Mouse (Mus musculus) MEL-GATA-1-ER (cell line): Measurements from ENCODE around the gene Vamp8.
A peak's percentile ranks its signal among the peaks of the same experiment; 100 is the strongest.

Experiments
- DNase-seq: peaks from one replicate; pipeline ENCODE4 v3.0.0-alpha.2; 2012; ENCODE audit warnings: low read depth; ENCODE audit errors: extremely low read depth

Gene Vamp8

DNA sequence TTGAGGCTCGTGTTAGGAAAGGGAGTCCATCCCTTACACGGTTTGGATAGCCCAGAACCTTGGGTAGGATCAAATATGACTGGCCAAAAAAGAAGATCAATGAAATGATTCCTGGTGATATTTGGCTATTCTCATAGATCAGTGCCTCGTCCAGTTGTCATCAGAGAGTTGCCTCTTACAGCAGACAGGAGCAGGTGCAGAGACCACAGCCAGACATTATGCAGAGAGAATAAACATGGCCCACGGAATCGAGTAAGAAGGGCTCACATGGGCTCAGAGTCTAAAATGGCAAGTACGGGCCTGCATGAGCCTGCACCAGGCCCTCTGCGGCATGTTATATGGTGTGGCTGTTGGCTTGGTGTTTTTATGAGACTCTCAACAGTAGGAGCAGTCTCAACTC, 14.9 kb upstream of the Vamp8 start:
- DNase-seq = no peak

GRCm38 (mm10) chr6:72401875-72402274, 11.4 kb upstream of the Vamp8 start:
- DNase-seq = no peak

DNA sequence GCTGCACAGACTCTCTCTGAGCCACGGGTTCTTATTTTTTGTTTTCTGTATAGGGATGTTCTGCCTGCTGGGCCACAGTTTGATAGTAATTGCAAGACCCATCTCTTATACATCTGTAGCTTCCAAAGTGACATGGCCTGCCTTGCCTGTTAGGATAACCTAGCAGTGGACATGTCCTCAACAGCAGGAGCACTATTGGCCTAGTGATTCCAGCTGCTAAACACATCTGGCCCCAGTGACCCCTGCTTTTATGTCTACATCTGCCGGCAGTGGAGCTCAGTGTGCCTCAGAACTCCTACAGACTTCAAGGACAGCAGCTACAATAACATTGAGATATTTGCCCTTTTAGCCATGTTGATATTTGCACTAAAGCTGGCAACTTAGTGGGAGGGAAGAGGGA, 9.5 kb upstream of the Vamp8 start:
- no peak for DNase-seq

DNA sequence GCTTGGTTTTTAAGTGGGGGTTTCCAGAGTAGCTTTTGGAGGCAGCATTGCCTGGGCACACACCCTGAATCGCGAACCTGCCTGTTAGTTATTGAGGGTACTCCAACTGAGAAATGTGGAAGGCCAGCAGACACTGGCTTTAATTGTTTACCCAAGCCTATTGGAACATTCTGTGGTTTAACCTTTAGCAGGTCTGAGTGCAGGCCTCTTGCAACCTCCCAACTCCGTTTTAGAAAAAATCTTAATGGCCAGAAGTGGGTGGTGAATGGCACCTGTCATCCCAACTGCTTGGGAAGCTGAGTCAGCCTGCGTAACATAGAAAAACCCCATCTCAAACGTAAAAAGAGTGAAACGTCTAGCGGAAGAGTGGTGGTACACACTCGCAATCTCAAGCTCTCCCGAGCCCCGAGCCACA, 6.3 kb upstream of the Vamp8 start:
- DNase-seq = no peak

GRCm38 (mm10) chr6:72392341-72392740, 1.8 kb upstream of the Vamp8 start:
- no peak for DNase-seq

DNA sequence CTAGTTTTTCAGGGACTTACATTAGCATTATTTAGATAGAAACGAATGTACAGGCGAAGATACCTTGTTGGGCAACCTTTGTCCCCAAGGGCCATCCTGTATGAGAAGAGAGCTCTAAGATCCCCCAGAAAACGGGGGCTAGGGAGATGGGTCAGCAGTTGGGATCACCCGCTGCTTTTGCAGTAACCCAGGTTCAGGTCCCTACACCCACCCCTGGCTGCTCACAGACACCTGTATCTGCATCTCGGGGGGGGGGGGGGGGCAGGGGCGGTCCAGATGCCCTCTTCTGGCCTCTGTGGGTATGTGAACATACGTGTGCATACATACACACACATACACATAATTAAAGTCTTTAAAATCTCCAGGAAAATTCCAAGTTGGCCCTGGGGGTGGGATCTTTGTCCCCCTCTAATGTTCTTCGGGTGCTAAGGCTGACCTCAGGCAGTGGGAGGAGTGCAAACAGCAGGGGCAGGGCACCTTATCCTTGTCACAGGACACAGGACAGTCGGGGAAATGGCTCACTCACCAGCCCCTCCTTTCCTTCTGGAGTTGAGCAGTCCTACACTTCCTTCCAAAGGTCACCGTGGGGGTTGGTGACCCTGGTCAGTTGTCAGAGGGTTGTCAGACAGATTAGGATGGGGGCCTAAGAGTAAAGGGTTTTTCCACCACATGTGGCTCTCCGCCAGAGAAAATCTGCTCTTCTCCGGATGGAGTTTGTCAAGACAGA, 455 bp upstream of the Vamp8 start:
- DNase-seq = no peak

DNA sequence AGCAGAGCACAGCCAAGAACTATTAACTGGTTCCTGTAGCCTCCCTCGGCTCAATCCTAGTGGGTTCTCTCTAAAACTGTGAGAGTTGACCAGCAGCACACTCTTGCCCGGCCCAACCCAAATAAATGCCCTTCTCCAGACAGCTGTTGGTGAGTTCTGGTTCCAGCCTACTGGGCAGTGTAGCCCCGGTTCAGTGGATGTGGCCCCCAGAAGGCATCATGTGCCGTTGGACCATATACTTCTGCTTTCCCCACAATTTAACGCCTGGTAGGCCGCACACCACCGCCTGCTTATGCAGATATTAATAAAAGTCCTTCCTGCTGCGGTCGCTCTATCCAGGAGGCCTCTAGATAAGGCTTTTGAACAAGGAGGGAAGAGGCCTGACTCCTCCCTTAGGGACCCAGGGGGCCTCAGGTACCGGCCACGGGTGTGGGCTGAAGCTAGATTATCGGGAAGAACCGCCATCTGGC, 997 bp downstream of the Vamp8 start:
- DNase-seq = peak; percentile 98

GRCm38 (mm10) chr6:72388791-72389329, 1.6 kb downstream of the Vamp8 start:
- no peak for DNase-seq

GRCm38 (mm10) chr6:72388266-72388665, 2.2 kb downstream of the Vamp8 start:
- no peak for DNase-seq

- no peak for DNase-seq
Observed at GRCm38 (mm10) chr6:72387816-72388215, 2.7 kb downstream of the Vamp8 start.

- DNase-seq = no peak
Observed at GRCm38 (mm10) chr6:72386561-72386960, 3.9 kb downstream of the Vamp8 start.

GRCm38 (mm10) chr6:72385258-72385657, 5.2 kb downstream of the Vamp8 start:
- DNase-seq = no peak

DNA sequence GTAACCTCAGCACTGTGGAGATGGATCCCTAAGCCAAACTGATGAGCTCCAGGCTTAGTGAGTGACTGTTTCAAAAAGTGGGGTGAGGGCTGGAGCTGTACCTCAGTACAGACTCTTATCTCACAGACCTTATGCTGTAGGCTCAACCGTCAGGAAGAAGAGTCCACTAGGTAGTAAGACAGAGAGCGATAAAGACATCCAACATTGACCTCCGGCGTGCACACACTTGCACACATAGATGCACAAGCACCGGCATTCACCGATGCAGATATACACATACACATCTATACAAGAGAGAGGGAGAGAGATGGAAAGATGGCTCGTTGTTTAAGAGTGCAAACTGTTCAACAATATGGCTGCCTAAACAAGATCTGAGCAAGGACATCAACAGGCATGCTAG, 6.6 kb downstream of the Vamp8 start:
- peak; percentile 97 for DNase-seq

DNA sequence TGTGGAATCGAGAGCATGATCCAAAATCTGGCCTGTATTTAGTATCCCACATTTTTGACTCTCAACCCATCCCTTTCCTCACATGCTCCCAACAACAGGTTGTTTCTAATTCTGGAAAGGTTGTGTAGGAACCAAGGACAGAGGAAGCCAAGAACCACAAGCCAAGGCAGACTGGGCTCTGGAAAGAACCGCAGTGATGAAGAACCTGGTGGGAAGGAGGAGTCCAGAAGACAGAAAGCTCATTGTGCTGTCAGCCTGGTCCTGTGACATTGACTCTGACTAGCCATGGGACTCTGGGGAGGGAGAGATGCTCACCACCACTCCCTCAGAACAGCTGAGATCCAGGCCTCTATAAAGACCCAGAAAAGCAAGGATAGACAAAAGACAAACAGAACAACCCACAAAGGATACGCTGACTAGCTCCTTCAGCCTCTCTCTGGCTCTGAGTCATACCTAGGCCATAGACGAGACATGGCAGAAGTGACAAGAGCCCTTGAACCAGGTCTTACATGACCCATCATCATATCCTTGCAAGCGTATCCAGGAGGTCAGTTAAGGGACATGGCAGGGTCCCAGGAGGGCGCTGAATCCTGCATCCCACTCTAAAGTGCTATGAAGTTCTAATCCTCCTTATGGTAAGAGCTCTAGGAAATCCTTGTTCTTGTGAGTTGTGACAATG, 7.2 kb downstream of the Vamp8 start:
- no peak for DNase-seq

- no peak for DNase-seq
Observed at GRCm38 (mm10) chr6:72382494-72382893, 8.0 kb downstream of the Vamp8 start.

DNA sequence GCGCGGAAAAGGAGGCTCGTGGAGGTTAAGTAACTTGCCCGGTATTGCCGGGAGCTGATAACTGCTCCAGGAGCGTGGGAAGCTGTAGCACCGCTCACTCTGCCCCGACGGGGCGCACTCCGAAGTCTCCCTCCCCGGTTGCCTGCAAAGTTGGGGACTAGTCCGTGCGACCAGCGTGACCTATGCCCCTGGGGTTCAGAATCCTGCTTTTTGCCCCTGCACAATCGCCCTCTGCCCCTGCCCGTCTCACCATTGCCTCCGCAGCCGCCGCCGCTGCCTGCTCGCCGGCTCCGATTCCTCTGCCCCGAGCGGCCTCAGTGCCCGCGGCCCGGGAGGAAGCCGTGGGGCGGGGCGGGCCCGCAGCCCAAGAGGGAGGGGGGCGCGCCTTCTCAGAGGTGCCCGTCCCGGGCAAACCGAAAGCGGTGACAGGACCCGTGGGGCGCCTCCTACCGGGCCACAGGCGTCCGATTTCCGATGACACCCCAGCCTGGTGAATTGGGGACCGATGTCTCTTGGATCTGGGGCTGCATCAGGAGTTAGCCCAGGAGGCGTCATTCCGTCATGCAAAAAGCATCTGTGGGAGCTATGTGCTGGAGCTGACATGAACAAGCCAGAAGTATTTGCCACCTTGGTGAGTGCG, 10.3 kb downstream of the Vamp8 start, which contains the start of gene Vamp5:
Vamp5 (minus strand) TSS at position 338 of the 640 bp plus-strand sequence.
- no peak for DNase-seq

DNA sequence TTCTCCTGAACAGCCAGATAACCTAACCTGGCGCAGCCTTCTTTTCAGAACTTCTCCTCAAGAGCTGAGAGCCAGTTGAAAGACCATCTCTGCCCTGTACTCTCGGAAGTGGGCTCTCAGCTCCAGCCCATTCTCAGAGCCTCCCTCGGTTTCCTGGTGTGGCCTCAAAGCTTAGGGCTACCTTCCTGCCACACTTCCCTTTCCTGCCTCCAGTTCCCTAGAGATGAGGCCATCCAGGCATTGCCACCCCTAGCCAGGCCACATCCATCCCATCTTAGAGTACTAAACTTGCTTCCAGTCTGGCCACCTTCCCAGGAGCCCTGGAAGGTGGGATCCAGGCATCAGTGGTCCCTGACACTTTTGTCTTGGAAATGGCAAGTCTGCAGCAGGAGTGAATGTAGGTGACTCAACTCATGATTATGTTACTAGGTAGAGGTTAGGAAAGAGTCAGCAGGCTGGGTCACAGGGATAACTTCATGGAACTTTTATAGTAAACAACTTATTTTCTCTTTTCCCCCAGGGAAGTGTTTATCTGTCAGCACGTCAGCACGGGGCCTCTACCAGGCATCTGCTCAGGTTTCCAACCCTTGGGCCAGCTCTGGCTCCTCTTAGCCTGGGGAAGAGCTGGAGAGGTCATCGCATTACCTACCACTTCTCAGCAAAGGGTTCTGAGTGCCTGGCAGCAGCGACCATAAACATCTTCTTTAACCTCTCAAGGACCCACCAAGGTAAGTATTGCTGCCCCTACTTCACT, 10.9 kb downstream of the Vamp8 start:
- DNase-seq = no peak

- no peak for DNase-seq
Observed at GRCm38 (mm10) chr6:72378510-72379234, 11.8 kb downstream of the Vamp8 start.

GRCm38 (mm10) chr6:72374820-72375563, 15.5 kb downstream of the Vamp8 start:
- peak; percentile 75 for DNase-seq

- no peak for DNase-seq
Observed at GRCm38 (mm10) chr6:72374206-72374605, 16.3 kb downstream of the Vamp8 start.
